Mouse (Mus musculus) MEL-GATA-1-ER (cell line): ENCODE results near the gene Slc25a10.
"Not testable (repeated sequence)": the region's sequence is repeated elsewhere in the genome, so short reads cannot be mapped to it uniquely, and the experiment has no call there.

Experiments
- DNase-seq: peaks from one replicate; pipeline ENCODE4 v3.0.0-alpha.2; 2012; ENCODE audit warnings: low read depth; ENCODE audit errors: extremely low read depth

The Slc25a10 gene

GRCm38 (mm10) chr11:120509940-120510339 lies 18.3 kb downstream of the Slc25a10 start:
- DNase-seq: no peak

DNA sequence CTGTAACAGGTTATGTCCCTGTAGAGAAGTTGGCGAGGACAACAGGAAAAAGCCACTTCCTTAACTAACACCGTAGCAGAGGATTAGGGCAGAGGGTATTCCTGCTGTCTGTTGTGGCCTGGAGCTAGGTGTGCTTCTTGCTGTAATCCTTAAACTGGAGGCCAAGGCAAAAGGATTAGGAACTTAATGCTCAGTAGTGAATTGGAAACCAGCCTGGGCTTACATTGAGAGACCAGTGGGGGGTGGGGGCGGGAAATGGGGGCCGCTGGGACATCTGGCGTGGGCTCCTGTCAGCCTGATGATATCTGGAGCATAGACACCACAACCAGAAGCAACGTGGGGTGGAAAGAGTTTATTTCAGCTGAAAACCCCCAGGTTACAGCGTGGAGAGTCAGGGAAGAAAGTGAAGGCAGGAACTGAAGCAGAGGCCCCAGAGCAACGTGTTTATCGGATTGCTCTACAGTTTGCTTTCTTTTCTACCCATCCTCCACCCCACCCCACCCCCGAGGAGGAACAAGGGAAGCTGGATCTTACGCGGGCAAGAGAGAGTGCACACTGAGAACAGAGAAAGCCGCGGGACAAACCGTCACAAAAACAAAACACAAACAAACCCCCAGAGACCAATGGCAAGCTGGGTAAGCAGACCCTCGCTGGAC lies 18.9 kb downstream of the Slc25a10 start:
- peak; percentile 76 for DNase-seq

DNA sequence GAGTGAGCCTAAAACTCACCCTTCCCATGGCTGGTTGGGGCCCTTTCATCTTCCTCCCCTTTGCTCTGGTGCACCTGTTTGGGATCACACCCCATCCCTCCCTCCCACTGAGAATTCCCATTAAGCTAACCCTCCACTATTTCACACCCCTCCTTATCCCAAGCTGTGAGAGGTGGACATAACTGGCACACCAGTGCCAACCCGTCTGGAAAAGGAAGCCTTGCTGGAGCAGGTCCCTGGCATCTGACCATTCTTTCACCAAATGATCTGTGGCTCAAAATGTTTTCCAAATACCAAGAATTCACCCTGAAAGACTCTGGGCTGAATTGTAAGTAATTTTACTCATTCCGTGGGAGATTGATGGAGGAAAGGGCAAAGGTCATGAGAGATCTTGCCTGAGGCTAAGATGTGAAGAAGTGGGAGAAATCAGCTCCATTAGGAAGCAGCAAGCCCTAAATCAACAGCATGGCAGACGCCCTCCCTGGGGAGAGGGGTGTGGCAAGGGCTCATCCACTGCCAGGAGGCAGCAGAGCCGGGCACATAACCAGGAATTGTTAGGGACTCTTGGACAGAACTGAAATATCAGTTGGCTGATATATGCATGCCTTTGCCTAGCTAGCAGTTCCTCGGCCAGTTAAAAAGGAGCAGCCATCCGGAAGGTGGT lies 21.3 kb downstream of the Slc25a10 start:
- no peak for DNase-seq

GRCm38 (mm10) chr11:120514262-120514661 lies 22.6 kb downstream of the Slc25a10 start:
- not testable (repeated sequence) for DNase-seq

GRCm38 (mm10) chr11:120515611-120516010 lies 24.0 kb downstream of the Slc25a10 start:
- no peak for DNase-seq

DNA sequence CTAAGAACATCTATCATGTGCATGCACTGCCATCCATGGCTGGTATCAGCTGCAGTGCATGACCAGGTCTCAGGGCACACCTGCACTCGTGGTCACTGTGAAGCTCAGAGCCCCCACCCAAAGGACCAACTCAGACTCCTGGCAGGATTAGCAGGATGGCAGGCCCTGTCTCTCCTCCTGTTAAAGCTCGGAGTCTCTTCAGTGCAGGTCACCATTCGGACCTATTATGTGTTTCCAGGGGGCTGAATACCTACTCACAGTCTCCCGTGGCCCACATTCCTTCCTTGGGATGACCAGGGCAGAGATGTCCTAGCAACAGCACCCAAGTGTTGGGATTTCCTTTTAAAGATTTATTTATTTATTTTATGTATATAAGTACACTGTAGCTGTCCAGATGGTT lies 25.5 kb downstream of the Slc25a10 start:
- DNase-seq: no peak

GRCm38 (mm10) chr11:120518027-120518426 lies 26.4 kb downstream of the Slc25a10 start:
- DNase-seq: no peak

DNA sequence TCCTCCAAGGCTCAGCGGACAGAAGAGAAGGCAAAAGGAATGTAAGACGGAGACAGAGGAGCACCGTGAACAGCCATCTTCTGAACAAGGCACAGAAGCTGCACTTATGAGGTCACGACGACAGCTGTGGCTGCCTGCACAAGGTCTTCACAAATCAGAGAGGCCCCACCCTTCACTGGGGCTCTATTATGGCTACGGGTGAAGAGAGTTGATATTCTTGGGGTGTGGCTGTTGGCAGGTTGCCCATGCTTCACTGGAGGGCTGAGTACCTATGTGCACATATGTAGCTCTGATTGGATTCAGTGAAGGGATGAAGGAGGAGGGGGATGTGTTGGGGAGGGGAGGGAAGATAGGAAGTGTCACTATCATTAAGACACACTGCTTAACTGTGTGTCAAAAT lies 26.9 kb downstream of the Slc25a10 start:
- no peak for DNase-seq

GRCm38 (mm10) chr11:120519738-120520137 lies 28.1 kb downstream of the Slc25a10 start:
- no peak for DNase-seq

DNA sequence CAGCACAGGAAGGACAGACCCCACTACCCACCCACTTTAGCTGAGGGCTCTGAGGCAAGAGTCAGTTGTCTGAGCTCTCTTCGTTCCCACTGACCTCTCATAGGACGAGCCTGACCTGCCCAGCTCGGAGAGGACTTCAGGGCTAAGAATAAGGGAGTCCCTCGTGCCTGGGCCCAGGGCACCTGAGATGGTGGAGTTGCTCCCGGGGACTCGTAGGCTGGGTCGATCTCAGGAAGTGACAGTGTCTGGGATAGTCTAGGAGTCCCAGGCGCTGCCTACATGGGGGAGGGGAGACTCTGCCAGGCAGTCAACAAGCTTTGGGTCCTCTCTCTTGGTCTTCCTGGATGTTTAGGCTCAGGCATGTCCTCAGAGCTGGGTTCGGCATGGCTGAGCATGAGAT lies 28.9 kb downstream of the Slc25a10 start:
- no peak for DNase-seq

GRCm38 (mm10) chr11:120520967-120521540 lies 29.4 kb downstream of the Slc25a10 start:
- no peak for DNase-seq

- no peak for DNase-seq
Observed at GRCm38 (mm10) chr11:120522581-120522980, 30.9 kb downstream of the Slc25a10 start.

DNA sequence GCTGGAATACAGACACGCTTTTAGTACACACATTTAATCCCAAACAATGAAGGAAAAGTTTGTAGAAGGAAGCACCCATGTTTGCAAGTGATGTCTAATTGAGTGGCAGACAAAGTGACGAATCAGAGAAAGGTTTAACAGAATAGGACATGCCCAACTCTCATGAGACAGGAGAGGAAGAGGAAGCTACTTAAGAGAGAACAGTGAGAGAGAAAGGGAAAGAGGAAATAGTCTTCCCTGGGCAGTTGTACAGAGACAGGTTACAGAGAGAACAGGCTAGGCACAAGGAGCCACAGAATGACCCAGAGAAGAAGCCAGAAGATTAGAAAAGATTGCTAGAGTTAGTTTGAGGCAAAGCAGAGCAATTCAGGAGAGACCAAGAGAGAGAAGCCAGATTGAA lies 34.3 kb downstream of the Slc25a10 start:
- DNase-seq: peak; percentile 86

- peak; percentile 33 for DNase-seq
Observed at GRCm38 (mm10) chr11:120527690-120528354, 36.2 kb downstream of the Slc25a10 start.

GRCm38 (mm10) chr11:120528903-120529302 lies 37.3 kb downstream of the Slc25a10 start:
- DNase-seq: no peak

GRCm38 (mm10) chr11:120530085-120530964 lies 38.7 kb downstream of the Slc25a10 start, which contains the start of gene Gcgr:
TSS of gene Gcgr (plus strand) at chr11:120530699.
- no peak for DNase-seq

- no peak for DNase-seq
Observed at GRCm38 (mm10) chr11:120531646-120532045, 40.0 kb downstream of the Slc25a10 start.

GRCm38 (mm10) chr11:120534093-120534492 lies 42.5 kb downstream of the Slc25a10 start:
- no peak for DNase-seq

- no peak for DNase-seq
Observed at GRCm38 (mm10) chr11:120535145-120535544, 43.5 kb downstream of the Slc25a10 start.

DNA sequence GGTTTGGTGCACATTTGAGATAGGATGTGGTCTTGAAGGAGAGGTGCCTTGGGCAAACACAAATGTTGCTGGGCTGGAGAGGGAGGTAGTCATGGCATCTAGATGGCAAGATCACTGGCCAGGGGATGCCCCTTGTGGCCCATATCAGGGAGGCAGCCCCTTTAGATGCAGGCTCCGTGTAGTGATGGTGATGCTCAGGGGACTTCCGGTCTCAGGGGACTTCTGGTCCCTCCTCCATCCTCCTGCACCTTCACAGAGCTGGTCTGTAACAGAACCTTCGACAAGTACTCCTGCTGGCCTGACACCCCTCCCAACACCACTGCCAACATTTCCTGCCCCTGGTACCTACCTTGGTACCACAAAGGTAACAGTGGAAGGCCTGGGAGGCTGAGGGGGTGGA lies 44.2 kb downstream of the Slc25a10 start:
- DNase-seq: no peak

DNA sequence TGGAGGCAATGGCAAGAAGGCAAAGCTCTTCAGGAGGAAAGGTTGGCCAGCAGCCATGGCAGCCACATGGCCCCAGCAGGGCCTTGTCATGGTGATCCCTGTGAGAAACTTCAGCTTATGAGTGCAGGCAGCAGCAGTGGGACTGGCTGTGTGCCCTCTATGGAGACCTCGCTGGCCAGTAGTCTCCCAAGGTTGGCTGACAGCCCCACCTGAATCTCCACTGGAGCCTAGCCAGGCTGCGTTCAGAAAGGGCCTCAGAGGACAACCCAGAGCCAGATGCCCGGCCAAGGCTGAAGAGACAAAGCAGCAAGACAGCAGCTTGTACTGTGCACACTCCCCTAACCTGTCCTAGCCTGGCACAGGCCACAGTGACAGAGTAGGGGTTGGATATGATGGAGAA lies 46.8 kb downstream of the Slc25a10 start:
- DNase-seq: no peak
